Mouse (Mus musculus): ENCODE data around the gene Fam210b.
"Not testable (repeated sequence)": the region's sequence is repeated elsewhere in the genome, so short reads cannot be mapped to it uniquely, and the experiment has no call there.

The Fam210b gene
- long read RNA-seq, experiment 1, transcript Fam210b-201 (3 exons, 3,617 nt), result major isoform, 25 of 34 reads
- long read RNA-seq, experiment 1, partial matches to known transcripts, result 0 of 34 reads
- long read RNA-seq, experiment 1, other reads (novel, unspliced or antisense), result 9 of 34 reads
- long read RNA-seq, experiment 2, transcript Fam210b-201 (3 exons, 3,617 nt), result major isoform, 32 of 34 reads
- long read RNA-seq, experiment 2, partial matches to known transcripts, result 0 of 34 reads
- long read RNA-seq, experiment 2, other reads (novel, unspliced or antisense), result 2 of 34 reads

GRCm38 (mm10) chr2:172345258-172345738 lies at the start of gene Fam210b:
Gene Fam210b (plus strand): TSS chr2:172345565.
- intact Hi-C loops (cut with DNase I), result loop anchor here (5.0 kb wide), 1 partner anchor 97 kb away; the partner anchor contains the start of gene Rtf2

- intact Hi-C loops (cut with DNase I), result no loop called here
Measured at GRCm38 (mm10) chr2:172298083-172298482, 47.3 kb upstream of the Fam210b start.

DNA sequence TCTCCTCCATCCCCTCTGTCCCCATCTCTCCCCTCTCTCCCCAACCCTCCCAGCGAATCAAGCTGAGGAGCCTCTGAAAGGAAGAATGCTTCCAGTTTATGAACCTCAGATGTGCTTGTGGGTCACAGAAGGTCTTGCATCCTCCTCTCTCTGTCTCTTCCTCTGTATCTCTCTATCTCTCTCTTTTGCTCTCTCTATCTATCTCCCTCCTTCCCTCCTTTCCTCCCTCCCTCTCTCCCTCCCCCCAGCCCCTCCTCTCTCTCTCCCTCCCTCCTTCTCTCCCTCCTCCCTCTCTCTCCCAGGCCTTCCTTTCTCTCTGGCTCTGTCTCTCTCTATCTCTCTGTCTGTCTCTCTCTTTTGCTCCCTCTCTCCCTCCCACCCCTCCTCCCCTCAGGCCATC lies 46.8 kb upstream of the Fam210b start:
- intact Hi-C loops (cut with DNase I), result no loop called here

DNA sequence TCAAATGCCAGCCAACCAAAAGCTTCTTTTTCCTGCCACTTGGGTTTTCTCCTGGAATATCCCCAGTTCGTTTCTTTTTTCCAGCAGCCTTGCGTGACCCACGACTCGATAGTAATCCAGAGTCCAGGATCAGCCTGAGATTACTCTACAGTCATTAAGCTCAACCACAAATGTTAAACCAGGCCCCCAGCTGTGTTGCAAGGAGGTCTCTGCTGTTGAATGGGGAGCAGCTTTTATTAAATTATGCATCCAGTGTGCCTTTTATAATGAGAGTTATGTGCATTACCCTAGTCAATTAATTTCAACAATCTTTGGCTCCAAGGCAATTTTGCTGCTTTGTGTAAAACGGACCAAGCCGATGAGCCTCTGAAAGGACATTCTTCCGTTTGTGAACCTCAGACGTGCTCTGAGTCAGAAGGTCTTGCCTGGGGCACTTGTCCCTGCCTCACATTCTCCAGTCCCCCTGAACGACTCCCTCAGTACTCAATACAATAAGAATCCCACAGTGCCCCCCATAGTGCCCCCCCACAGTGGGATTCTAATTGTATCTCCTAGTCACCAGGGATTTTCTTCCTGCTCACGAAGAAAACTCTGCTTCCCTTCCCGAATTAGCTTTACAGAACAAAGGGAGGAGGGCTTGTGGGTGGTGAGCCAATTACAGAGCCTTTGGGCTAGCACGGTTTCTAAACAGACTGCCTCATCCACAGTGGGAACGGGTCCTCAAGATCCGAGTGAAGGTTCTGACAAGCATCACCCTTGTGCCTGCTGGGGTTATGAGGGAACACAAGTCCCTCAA lies 46.0 kb upstream of the Fam210b start:
- intact Hi-C loops (cut with DNase I), result no loop called here

DNA sequence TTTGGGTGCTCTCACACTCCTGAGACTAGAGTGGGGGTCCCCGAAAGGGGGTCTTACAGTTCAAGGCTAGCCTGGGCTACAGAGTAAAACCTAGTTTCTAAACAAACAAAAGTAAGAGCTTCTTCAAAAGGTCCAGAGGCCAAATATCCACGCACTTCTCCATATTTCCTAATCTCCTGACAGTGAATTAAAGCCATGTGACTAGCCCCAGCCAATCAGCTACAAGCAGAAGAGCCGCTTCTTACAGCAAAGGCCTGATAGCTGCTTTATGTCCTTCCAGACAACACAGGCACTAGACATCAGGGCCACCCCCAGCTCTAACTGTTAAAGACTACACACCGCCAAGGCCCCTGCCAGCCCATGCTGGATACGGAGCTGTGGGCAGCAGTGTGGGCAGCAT lies 43.0 kb upstream of the Fam210b start:
- intact Hi-C loops (cut with DNase I), result no loop called here

DNA sequence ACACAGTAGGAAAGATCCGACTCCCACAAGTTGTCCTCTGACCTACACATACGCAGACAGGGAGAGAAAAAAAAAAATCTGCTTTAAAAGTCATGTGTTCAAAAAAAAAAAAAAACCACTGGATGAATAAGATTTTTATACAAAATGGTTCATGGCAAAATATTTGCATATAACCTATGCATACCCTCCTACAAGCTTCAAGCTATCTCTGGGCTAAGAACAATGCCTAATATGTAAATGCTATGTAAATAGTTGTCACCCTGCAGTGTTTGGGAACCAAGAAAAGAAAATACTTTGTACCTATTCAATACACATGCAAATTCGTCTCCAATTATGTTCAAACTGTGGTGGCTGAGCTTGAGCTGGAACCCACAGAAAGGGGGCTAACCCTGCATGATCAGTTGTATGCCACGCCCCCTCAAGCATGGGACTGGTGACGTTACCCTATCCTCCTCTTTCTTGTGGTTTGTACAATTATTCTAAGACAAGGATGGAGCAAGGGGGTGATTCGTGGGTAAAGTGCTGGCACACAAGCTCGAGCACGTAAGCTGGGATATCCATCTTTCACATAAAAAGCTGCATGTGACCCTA lies 41.2 kb upstream of the Fam210b start:
- intact Hi-C loops (cut with DNase I), result no loop called here

GRCm38 (mm10) chr2:172305546-172305945 lies 39.8 kb upstream of the Fam210b start:
- intact Hi-C loops (cut with DNase I), result not testable (repeated sequence)

DNA sequence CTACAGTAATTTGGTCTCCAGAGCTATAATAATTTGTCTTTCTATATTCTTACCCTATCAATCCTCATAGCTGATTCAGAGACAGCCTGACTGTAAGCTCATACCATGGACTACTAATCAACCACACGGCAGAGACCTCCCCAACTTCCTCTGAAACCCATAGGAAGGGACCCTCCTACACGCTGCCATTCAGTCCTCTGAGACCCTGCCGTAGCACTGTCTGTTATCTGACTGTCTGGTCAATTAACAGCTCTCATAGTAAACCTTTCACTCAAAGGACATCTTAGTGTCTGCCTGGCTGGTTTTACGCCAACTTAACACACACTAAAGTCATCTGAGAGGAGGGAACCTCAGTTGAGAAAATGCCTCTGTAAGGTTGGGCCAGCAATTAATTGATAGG lies 38.8 kb upstream of the Fam210b start:
- intact Hi-C loops (cut with DNase I), result no loop called here

- intact Hi-C loops (cut with DNase I), result no loop called here
Measured at GRCm38 (mm10) chr2:172311731-172312130, 33.6 kb upstream of the Fam210b start.

GRCm38 (mm10) chr2:172320878-172321277 lies 24.5 kb upstream of the Fam210b start:
- intact Hi-C loops (cut with DNase I), result no loop called here

- intact Hi-C loops (cut with DNase I), result loop anchor here (2.0 kb wide), 2 partner anchors 79 to 101 kb away; partner anchors contain the start of gene Mc3r
Measured at GRCm38 (mm10) chr2:172328248-172328647, 17.1 kb upstream of the Fam210b start.

- intact Hi-C loops (cut with DNase I), result loop anchor here (2.0 kb wide), 2 partner anchors 80 to 102 kb away; partner anchors contain the start of gene Mc3r
Measured at GRCm38 (mm10) chr2:172329179-172329578, 16.2 kb upstream of the Fam210b start.

- intact Hi-C loops (cut with DNase I), result no loop called here
Measured at GRCm38 (mm10) chr2:172338206-172338942, 7.0 kb upstream of the Fam210b start.

DNA sequence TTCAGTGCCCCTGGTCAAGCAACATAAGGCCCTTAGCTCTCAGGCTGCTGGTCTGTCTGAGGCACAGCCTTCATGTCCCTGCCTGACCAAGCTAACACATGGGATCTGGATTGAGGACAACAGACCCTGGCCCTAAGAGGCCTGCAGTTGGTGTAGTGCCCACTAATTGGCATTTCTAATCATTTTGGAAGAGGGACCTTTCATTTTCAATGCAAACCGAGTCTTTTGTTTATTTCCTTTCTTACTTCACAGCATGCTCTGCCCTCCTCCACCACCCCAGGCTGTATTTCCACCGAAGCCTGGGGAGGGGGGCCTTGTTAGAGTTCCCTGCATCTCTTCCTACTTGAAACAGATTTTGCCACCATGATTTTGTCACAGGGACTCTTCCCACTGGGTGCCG lies 4.4 kb upstream of the Fam210b start:
- intact Hi-C loops (cut with DNase I), result no loop called here

- intact Hi-C loops (cut with DNase I), result no loop called here
Measured at GRCm38 (mm10) chr2:172341606-172342005, 3.8 kb upstream of the Fam210b start.

GRCm38 (mm10) chr2:172343751-172344150 lies 1.6 kb upstream of the Fam210b start:
- intact Hi-C loops (cut with DNase I), result no loop called here

DNA sequence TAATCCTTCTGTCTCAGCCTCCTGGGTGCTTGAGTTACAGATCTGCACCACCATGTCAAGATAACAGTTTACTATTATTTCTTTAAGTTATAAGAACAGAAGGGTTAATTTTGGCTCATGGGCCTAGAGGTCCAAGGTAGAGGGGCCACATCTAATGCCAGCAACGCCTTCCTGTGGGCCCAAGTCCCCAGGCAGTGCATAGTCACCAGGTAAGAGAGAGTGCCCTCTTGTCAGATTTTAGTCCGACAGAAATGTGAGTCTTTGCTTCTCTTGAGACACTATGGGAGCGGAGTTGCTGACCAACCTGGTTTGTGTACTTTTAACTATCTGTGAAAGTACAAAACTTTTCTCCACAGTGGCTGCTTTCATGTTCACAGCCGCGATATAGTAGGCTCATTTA lies 696 bp upstream of the Fam210b start:
- intact Hi-C loops (cut with DNase I), result loop anchor here (5.0 kb wide), 1 partner anchor 98 kb away; the partner anchor contains the start of gene Rtf2

GRCm38 (mm10) chr2:172346034-172346929 lies 917 bp downstream of the Fam210b start:
- intact Hi-C loops (cut with DNase I), result loop anchor here (5.0 kb wide), 1 partner anchor 96 kb away; the partner anchor contains the start of gene Rtf2

GRCm38 (mm10) chr2:172346933-172347611 lies 1.7 kb downstream of the Fam210b start:
- intact Hi-C loops (cut with DNase I), result loop anchor here (5.0 kb wide), 1 partner anchor 95 kb away; the partner anchor contains the start of gene Rtf2

All from adrenal gland (tissue).